Mouse (Mus musculus) kidney, adult 8-10 months (tissue): ENCODE measurements around the gene G3bp2.

Experiments
- DNase-seq, 2 experiments: peaks; one replicate each; pipeline ENCODE4 v3.0.0; 2022

G3bp2 gene

DNA sequence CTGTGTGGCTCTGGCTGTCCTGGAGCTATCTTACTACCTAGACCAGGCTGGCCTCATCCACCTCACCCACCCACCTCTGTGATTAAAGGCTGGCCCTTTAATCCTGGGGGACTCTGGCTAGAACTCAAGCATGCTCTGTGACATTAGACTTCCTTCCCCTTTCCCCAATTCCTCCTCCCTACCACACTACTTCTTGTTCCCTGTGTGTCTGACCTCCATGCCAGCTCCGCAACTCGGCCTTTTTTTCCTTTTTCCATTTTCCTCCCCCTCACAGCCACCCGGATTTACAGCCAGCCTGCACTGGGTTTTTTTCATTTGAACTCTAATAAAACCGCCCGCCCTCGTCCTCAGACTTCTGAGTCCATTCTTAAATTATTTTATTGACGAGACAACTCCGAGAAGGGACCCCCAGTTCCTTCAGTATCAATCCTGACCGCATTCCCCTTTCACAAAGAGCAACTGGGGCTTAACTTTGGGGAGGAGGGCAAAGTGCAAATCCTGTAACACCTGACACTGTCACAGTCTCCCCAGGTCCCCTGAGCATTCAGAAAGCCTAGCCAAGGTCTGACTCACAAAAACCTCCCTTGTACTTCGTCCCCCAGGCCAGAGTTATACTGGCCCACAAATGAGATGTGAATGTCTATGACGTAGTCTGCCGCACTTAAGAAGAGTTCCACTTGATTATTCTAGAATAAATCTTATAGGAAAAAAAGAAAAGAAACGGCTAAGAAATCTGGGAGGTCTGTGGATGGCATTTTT is 15.0 kb upstream of the G3bp2 start:
- DNase-seq = peak; percentile 39 to 50

- no peak for DNase-seq
These were observed 14.3 kb upstream of the G3bp2 start for GRCm38 (mm10) chr5:92097779-92098178.

DNA sequence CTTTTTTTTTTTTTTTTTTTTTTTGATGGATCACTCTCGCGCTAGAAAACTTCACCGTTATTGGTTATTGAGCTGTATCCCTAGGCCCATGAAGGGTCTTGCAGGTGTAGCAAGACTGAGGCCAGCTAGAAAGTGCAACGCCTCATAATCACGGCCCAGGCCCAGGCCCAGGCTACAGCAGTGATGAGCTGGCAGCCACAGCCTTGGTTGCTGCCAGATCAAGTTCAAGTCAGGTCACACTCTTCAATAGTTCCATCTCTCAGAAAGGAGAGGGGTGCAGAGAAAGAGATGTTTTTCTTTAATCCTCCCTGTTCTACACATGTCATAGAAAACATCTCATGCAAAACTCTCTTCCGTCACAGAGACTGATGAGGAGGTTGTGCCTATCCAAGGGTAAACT is 13.3 kb upstream of the G3bp2 start:
- DNase-seq = no peak

DNA sequence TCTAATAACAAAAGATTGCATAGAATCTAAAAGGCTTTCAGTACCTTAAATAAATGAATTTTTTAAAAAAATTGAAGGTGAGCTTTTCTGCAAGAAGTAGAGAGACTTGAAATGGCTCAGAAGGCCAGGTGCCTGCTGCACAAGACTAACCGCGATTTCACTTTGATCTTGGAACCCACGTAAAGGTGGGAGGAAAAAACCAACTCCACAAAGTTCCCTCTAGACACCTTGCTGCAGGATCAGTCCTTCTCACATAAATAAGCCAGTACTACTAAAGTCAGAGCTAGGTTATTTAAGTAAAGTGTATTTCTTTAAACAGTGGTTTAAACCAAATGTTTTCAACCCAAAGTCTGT is 10.5 kb upstream of the G3bp2 start:
- DNase-seq = no peak

GRCm38 (mm10) chr5:92093263-92094061 is 9.9 kb upstream of the G3bp2 start:
- peak in 1 of 2 experiments; percentile 15 for DNase-seq

DNA sequence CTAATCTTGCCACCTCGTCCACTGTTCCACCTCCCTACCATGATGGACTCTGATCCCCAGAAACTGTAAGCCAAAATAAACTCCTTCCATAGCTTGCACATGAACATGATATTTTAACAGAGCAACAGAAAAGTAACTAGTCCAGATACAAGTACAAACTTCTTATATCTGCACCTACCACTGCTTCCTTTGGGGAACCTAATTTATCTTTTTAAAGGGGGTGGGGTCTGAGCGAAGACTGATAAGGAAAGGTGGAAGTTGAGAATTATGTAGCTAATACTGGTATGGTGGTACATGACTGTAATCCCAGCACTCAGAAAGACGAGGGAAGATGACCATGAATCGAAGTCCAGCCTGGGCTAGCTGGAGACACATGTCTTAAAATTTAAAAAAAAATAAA is 4.0 kb upstream of the G3bp2 start:
- no peak for DNase-seq

- DNase-seq = no peak
These were observed 2.5 kb upstream of the G3bp2 start for GRCm38 (mm10) chr5:92085821-92086550.

DNA sequence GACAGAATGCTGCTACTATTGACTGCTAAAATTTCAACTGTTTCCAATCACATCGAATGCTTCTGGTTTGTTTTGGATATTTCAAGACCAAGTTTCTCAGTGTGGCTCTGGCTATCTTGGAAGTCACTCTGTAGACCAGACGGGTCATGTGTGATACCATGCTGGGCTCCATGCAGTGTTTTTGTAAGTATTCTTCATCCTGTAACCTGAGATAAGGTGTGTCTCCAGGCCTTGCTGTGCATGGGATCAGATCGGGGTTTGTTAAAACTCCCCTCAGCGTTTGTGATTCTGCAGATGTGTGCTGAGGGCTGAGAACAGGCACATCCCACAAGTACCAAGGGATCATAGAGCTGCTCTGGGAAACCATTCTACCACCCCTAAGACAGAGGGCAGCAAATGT is 1.7 kb upstream of the G3bp2 start:
- no peak for DNase-seq

DNA sequence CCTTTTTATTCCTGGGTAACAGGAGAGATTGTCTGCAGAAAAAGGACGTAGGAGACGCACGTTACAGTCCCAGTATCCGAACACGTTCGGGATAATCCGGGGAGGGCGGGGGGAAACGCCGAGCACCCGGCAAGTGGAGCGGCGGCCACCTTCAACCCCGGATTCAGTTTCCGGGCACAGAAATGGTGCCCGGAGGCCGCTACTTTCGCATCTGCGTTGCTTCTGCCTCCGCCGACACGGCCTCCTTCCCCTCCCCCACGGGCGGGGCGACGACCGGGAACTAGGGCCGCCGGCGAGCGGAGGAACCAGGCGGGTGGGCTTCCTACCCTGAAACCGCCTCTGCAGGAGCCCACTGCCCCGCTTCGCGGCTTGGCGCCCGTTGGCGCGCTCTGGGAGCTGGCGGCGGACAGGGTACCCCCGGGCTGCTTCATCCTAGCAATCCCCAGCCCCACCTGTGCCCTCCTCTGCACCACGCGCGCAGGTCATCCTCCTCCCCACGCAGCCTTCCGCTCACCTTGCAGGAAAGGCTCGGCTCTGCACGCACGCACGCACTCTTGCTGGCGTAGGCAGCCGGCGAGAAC is 608 bp downstream of the G3bp2 start:
- DNase-seq = peak; percentile 33 to 49

GRCm38 (mm10) chr5:92081326-92081725 is 2.2 kb downstream of the G3bp2 start:
- DNase-seq = no peak

DNA sequence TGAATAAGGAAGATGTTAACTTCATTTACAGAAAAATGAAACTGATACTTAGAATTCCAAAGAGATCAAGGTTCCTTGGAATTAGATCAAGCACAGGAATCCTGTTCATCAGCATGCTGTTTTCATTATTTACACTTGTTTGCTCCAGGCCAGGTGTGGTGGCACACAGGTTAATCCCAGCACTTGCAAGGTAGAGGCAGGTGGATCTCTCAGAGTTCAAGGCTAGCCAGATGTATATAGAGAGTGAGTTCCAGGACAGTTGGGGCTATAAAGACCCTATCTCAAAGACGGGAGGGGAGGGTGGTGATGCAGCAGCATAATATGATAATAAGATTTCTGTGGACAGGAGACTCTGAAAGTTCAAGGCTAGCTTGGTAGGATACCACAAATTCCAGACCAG is 3.1 kb downstream of the G3bp2 start:
- DNase-seq = no peak

GRCm38 (mm10) chr5:92079304-92079703 is 4.2 kb downstream of the G3bp2 start:
- no peak for DNase-seq

DNA sequence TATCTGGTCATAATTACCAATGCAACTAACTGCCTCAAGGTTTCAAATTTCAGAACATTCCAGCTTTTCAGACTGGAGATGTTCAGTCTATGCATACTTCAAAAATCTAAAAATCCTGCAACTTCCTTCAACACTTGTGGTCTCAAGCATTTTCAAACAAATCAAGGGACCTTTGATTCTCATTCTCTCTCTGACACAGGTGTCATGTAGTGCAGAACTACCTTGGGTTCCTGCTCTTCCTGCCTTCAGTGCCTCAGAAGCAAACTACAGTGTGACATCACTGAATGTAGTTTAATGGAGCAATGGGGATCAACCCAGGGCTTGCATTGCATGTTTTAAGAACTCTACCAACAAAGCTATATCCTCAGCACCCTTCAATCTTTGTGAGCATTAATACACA is 4.8 kb downstream of the G3bp2 start:
- no peak for DNase-seq

DNA sequence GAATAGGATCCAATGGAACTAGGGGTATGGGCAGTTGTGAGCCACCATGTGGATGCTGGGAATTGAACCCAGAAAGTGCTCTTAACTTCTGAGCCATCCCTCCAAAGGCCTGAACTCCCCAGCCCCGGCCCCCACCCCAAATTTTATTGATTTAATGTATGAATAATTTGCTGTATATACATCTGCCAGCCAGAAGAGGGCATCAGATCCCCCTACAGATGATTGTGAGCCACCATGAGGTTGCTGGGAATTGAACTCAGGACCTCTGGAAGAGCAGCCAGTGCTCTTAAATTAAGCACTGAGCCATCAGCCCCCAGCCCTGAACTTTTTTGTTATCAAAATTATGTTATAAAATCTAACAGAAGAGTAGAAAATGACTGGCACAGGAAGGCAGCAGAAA is 7.2 kb downstream of the G3bp2 start:
- no peak for DNase-seq

- no peak for DNase-seq
These were observed 9.5 kb downstream of the G3bp2 start for GRCm38 (mm10) chr5:92074061-92074460.

GRCm38 (mm10) chr5:92063192-92063591 is 20.3 kb downstream of the G3bp2 start:
- no peak for DNase-seq

- no peak for DNase-seq
These were observed 30.7 kb downstream of the G3bp2 start for GRCm38 (mm10) chr5:92052866-92053265.

DNA sequence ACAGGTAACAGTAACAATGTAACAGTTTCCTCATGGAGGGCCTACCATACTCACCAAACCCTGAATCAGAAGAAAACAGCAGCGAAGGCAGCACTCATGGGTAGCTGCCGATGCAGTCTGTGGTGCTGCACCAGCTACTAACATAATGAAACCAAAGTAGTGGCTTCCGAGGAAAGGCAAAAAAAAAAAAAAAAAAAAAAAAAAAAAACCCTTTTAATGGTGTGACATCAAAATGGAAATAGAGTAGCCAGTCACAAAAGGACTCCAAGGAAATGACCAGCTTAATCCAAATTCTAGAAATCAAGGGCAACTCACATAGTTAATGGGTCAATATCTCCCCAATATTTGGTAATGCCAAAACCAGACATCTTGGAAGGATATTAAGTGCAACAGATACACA is 33.1 kb downstream of the G3bp2 start:
- DNase-seq = no peak

GRCm38 (mm10) chr5:92043783-92044182 is 39.7 kb downstream of the G3bp2 start, which contains the start of gene Cdkl2:
TSS of gene Cdkl2 (minus strand) at chr5:92043883.
- DNase-seq = no peak

DNA sequence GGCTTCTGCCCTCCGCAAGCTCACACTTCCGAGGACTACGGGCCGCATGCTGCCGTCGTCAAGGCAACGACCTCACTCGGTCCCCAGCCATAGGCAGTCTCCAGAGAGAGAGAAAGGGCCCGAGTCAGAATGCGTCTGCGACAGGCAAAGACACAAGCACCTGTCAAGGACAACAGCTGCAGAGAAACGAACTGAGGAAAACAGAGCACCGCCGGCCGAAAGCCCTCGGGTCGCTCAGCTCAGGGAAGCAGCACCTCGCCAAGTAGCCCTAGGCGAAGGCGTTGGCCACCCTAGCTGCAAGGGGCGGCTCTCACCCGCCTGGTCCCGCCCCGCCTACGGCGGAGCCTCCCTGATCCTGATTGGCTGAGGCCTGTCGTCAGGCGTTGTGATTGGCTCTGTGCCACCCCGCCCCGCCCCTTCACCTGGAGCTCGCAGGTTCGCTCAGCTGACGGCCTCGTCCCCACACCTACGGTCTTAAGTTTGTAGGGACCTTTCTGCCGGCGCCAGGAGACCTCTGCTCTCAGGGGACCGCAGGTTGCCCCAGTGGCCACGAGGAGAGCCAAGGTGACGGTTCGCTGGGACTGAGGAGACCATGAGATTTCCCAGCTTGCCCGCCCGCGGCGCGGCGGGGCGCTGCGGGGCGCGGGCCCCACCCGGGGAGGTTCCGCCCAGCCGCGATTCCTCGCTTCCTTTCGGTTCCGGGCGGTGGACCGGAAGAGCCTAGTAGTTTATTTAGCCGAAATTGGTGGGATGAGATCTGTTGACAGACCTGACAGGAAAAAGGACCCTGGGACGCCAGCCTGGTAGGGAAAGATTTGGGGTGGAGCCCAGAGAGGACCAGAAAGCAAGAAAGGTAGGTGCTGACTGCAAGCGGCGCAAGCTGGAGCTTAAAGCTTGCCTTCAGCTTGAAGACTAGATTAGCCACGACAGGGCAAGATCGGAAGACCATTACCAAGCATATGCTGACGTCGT is 40.9 kb downstream of the G3bp2 start:
- peak; percentile 97 to 98 for DNase-seq

DNA sequence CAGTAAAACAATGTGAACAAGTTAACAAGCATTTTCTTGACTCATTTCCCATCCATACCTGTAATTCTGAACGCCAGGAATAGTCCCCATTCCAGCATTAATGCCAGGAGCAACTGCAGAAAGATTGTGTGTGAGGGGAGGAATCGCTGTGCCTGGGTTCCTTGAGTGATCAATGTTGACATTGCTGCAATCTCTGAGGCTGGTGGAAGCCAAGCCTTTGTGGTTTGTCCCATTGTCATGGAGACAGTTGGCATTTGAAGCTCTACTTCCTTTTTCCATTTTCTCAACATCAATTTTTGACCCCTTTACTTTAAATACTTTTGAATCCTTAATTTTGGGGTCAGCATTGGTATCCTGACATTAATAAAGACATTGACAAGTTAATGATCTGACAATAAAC is 63.6 kb downstream of the G3bp2 start:
- no peak for DNase-seq

GRCm38 (mm10) chr5:92011756-92012155 is 71.8 kb downstream of the G3bp2 start:
- DNase-seq = no peak
